Mouse (Mus musculus) embryonic facial prominence, embryonic 14.5 days (tissue): ENCODE data around the gene Gm10959. TPM values are rescaled to one million over a fixed set of nuclear protein-coding genes. Genes with fewer than 3 reads are reported as not detected.

Experiments used
- ATAC-seq: fragments of 200-750 bp; cut with Nextera tagmentation; 2 replicates; pipeline ENCODE4 v1.8.0; 2017; ENCODE audit warnings: low read depth, moderate number of reproducible peaks, moderate TSS enrichment
- DNase-seq: peaks from one replicate; pipeline ENCODE4 v3.0.0-alpha.2; 2015; ENCODE audit warnings: low spot score
- H3K27ac ChIP-seq: fragments of 300-500 bp; sonication (generic); replicated peaks from 2 replicates; pipeline ENCODE4 v1.5.1; 2014; ENCODE audit warnings: low read depth, mild to moderate bottlenecking, low read length, moderate library complexity
- H3K27me3 ChIP-seq: fragments of 300-500 bp; sonication (generic); replicated peaks from 2 replicates; pipeline ENCODE4 v1.6.1; 2014; ENCODE audit warnings: low read length; ENCODE audit not compliant: control insufficient read depth, insufficient read depth
- H3K36me3 ChIP-seq: fragments of 300-500 bp; sonication (generic); 2 replicates; pipeline ENCODE4 v1.6.1; 2014; ENCODE audit warnings: low read length, mixed read lengths; ENCODE audit not compliant: control insufficient read depth, insufficient read depth
- H3K4me1 ChIP-seq: fragments of 300-500 bp; sonication (generic); 2 replicates; pipeline ENCODE4 v1.6.1; 2014; ENCODE audit warnings: antibody characterized with exemption, low read length; ENCODE audit not compliant: control insufficient read depth, insufficient read depth
- H3K4me2 ChIP-seq: fragments of 300-500 bp; sonication (generic); 2 replicates; pipeline ENCODE4 v1.6.1; 2014; ENCODE audit warnings: low read depth, mild to moderate bottlenecking, low read length, moderate library complexity, mixed read lengths
- H3K4me3 ChIP-seq: fragments of 300-500 bp; sonication (generic); 2 replicates; pipeline ENCODE4 v1.5.1; 2014; ENCODE audit warnings: low read depth, mild to moderate bottlenecking, low read length
- H3K9ac ChIP-seq: fragments of 300-500 bp; sonication (generic); 2 replicates; pipeline ENCODE4 v1.6.1; 2014; ENCODE audit warnings: low read depth, mild to moderate bottlenecking, low read length, moderate library complexity, mixed read lengths
- H3K9me3 ChIP-seq: fragments of 300-500 bp; sonication (generic); 2 replicates; pipeline ENCODE4 v1.6.1; 2016; ENCODE audit warnings: low read length; ENCODE audit not compliant: control insufficient read depth
- WGBS: fragments of 180-500 bp; shearing (Covaris S2); extraction: QIAGEN DNeasy Blood & Tissue Kit; methylation state at CpG from one replicate; pipeline ENCODE4 v1.1.7; 2014; 5-methylcytosine and 5-hydroxymethylcytosine counted together
- polyA plus RNA-seq: library from polyadenylated mRNA; unstranded; fragments of >200 nt; fragmentation: Nextera tagmentation; extraction: Ambion mirVana; gene quantifications from 2 replicates; pipeline ENCODE4 v1.2.1, GENCODE M21; 2014

The Gm10959 gene
- polyA plus RNA-seq, 1 experiment from 2014 or later = not detected

GRCm38 (mm10) chr3:122876870-122877269, 42.3 kb downstream of the Gm10959 start:
- H3K27ac ChIP-seq = no peak overlapping the region
- H3K4me3 ChIP-seq = no peak overlapping the region
- H3K4me2 ChIP-seq = no peak overlapping the region
- H3K9me3 ChIP-seq = no peaks in the 10 kb centered on the region
- WGBS = 89% methylated on average over 2 of the region's 2 CpGs
- H3K4me1 ChIP-seq = no peaks in the 10 kb centered on the region
- H3K36me3 ChIP-seq = no peaks in the 10 kb centered on the region
- H3K27me3 ChIP-seq = no peaks in the 10 kb centered on the region
- no peak overlapping the region for H3K9ac ChIP-seq
- no peak for DNase-seq
- ATAC-seq = no peak

GRCm38 (mm10) chr3:122871596-122871995, 47.6 kb downstream of the Gm10959 start:
- H3K27ac ChIP-seq = no peak overlapping the region
- no peak for DNase-seq
- 81% methylated on average over 1 of the region's 1 CpGs for WGBS
- no peak overlapping the region for H3K9ac ChIP-seq
- no peaks in the 10 kb centered on the region for H3K27me3 ChIP-seq
- H3K4me1 ChIP-seq = no peaks in the 10 kb centered on the region
- ATAC-seq = no peak
- no peaks in the 10 kb centered on the region for H3K36me3 ChIP-seq
- H3K9me3 ChIP-seq = no peaks in the 10 kb centered on the region
- H3K4me2 ChIP-seq = no peak overlapping the region
- no peak overlapping the region for H3K4me3 ChIP-seq

- no peaks in the 10 kb centered on the region for H3K4me1 ChIP-seq
- no peak for ATAC-seq
- 96% methylated on average over 1 of the region's 1 CpGs for WGBS
These were observed 50.9 kb downstream of the Gm10959 start for GRCm38 (mm10) chr3:122868270-122868669.

GRCm38 (mm10) chr3:122865092-122865491, 54.1 kb downstream of the Gm10959 start:
- Histone ChIP-seq H3K36me3 (no peaks in the 10 kb centered on the region), H3K27me3 (no peaks in the 10 kb centered on the region), H3K4me3 (no peak overlapping the region), H3K4me1 (no peaks in the 10 kb centered on the region), H3K9me3 (no peaks in the 10 kb centered on the region), H3K4me2 (no peak overlapping the region), H3K9ac (no peak overlapping the region), H3K27ac (no peak overlapping the region)
- DNase-seq (no peak), ATAC-seq (no peak)
- 76% methylated on average over 4 of the region's 4 CpGs for WGBS

More at GRCm38 (mm10) chr3:122868270-122868669, 50.9 kb downstream of the Gm10959 start:
- no peak for DNase-seq
- H3K27ac ChIP-seq = no peak overlapping the region
- no peak overlapping the region for H3K4me3 ChIP-seq
- H3K9ac ChIP-seq = no peak overlapping the region
- H3K9me3 ChIP-seq = no peaks in the 10 kb centered on the region
- H3K4me2 ChIP-seq = no peak overlapping the region
- H3K27me3 ChIP-seq = no peaks in the 10 kb centered on the region
- H3K36me3 ChIP-seq = no peaks in the 10 kb centered on the region

Other genes starting within 250 kb of the Gm10959 start
- 6.7 and 7.3 TPM in 2 replicates for gene Pde5a, start 190.4 kb downstream of the Gm10959 start, polyA plus RNA-seq
- not detected in 2 replicates for gene Fabp2, start 24.3 kb downstream of the Gm10959 start, polyA plus RNA-seq
- gene 1810037I17Rik, start 4.8 kb upstream of the Gm10959 start, polyA plus RNA-seq = 95.5 and 109 TPM in 2 replicates
- gene Usp53, start 65.2 kb upstream of the Gm10959 start, polyA plus RNA-seq = 7.7 and 8.1 TPM in 2 replicates
- 64.7 and 94.7 TPM in 2 replicates for gene Myoz2, start 115.7 kb upstream of the Gm10959 start, polyA plus RNA-seq